ENCODE assay signal across 8 mouse cellular contexts in the genomic region with DNA sequence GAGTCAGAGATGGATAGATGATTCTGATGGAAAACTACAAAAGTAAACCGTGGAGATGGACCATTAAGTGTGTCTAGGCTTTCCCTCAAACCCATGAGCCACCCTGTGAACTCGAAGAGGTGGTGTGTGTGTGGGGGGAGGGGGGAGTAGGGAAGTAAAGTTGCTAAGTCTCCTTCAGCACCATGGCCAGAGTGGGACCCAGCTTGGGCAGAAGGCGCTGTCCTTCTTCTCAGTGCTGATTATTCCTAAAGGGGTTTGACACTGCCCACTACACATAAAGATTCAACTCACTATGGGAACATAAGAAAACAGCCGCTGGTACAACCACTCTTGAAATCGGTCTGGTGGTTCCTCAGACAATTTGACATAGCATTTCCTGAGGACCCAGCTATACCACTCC.
DNase-seq lines count a peak whose midpoint lies in the region.

No protein-coding gene starts in this region.

- peak; percentile 10 for DNase-seq in kidney, adult 9 months
- DNase-seq in kidney, adult 18-20 months = no peak
- DNase-seq in 416B (ENCODE audit: low read depth) = peak; percentile 58
- DNase-seq in Muller cell, postnatal 12 days (ENCODE audit: inconsistent ontology term) = peak; percentile 20
- DNase-seq in hindlimb bud, embryonic 11.5 days (ENCODE audit: extremely low spot score, low read depth, low spot score) = peak; percentile 12
- DNase-seq in right cerebral cortex, postnatal 36 days (ENCODE audit: low spot score in 2 of 2) = no peak
- DNase-seq in right cerebral cortex, postnatal 14 days = no peak
- no peak for DNase-seq in ovary, postnatal 10 days (ENCODE audit: low spot score)

Comparison
In these comparisons a context has a peak if more than half of its experiments do, and no peak if none do; other contexts are left out.
1. DNase-seq: peak in kidney, adult 9 months (single experiment), 416B (single experiment), Muller cell, postnatal 12 days (single experiment) and hindlimb bud, embryonic 11.5 days (single experiment); none in kidney, adult 18-20 months (single experiment), right cerebral cortex, postnatal 36 days (0 of 2), right cerebral cortex, postnatal 14 days (single experiment) and ovary, postnatal 10 days (single experiment).